Mouse (Mus musculus) mature B cell (primary cell): ENCODE results near the gene Ppdpf.
"Not testable (repeated sequence)": the region's sequence is repeated elsewhere in the genome, so short reads cannot be mapped to it uniquely, and the experiment has no call there.

Source experiments
- in situ Hi-C: fragments of 300-500 bp; cut with MboI; formaldehyde crosslinking; loops from 2 replicates; pipeline ENCODE4 v1.14.3; 2019

Gene Ppdpf

DNA sequence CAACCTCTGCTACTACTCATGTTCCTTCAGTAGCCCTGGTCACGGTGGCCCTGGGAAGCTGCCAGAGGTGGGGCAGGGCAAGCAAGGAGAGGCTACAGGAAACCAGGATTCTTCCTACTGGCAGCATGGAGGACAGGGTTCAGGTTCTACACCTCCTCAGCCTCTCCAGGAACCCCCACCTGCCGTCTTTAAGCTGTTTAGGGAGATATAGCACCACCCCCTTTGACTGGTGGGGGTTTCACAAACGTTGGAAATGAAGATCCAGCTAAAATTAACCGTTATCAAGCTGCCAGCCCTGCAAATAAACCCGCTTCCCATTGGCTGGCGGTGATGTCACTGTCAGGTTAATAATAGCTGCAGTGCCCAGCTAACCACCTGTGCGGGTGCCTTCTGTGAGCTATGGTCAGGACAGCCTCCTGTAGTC, 27.9 kb upstream of the Ppdpf start:
- in situ Hi-C loops = no loop called here

GRCm38 (mm10) chr2:181159771-181160170, 27.3 kb upstream of the Ppdpf start:
- in situ Hi-C loops = no loop called here

DNA sequence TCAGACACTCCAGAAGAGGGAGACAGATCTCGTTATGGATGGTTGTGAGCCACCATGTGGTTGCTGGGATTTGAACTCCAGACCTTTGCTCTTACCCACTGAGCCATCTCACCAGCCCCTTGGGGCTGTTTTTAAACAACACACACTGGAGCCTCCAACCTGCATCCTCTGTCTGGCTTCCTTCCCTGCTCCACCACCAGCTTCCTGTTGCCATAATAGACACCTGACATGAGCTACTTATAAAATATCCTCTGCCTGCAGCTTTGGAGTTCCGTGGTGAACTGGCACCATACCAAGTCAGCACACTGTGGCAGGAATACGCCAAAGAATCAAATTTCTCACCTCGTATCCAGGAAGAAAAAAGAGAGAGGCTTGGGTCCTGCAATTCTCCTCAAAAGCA, 26.2 kb upstream of the Ppdpf start:
- in situ Hi-C loops = no loop called here

DNA sequence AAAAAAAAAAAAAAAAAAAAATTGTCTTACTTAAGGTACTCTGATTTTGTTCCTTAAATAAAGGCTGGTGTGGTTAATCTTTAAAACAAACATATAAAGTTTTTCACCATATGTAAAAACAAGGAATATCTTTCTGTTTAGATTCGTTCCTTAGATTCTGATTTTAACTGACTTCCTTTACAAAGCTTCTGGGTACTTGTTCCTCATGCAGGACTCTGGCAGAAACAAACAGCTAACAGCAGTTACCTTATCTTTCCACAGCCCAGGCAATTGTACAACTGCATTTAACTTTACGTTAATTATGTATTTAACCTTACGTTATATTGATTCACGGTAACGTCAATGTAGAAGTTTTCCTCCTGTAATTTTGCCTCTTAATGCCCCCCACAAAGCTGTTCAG, 20.6 kb upstream of the Ppdpf start:
- in situ Hi-C loops = no loop called here

DNA sequence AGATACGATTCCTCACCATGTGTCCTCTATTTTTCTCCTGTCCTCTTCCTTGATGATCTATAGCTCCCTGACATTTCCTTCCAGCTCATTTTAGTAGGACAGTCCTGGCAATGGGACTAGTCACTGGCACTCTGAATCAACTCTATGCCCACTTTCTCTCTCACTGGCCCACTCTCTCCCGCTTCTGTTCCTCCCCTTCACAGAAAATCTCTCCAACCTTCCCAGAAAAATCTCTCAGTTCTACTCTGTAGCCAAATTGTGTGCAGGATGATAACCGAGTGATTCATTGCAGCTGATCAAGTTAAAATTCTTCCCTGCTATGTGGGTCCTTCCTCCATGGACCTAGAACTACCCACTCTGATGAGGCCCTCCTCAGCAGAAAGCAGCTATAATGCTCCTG, 12.4 kb upstream of the Ppdpf start:
- in situ Hi-C loops = no loop called here

- in situ Hi-C loops = no loop called here
Measured at GRCm38 (mm10) chr2:181178015-181178414, 9.0 kb upstream of the Ppdpf start.

DNA sequence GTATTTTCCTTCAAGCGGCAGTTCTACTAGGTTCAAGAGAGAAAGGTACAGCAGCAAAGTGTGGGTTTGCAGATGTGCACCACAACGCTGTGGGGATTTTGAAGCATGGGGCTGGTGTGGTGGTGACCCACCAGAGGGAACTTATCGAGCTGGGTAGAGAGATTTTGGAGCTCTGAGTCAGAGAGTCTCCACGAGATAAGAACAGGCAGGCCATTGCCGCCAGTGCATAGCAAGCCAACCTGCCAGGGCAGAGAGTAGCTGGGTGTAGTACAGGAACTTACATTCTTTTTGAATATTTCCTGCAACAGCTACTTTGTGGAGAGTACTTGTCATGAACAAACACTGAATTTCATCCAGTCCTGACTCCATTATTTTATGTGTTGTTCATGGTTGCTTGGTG, 8.6 kb upstream of the Ppdpf start:
- in situ Hi-C loops = no loop called here

GRCm38 (mm10) chr2:181180898-181181297, 6.1 kb upstream of the Ppdpf start:
- in situ Hi-C loops = loop anchor here (10.0 kb wide), 1 partner anchor 154 kb away; no protein-coding TSS in a partner anchor

GRCm38 (mm10) chr2:181186635-181187034, 412 bp upstream of the Ppdpf start:
- in situ Hi-C loops = loop anchor here (10.0 kb wide), 1 partner anchor 148 kb away; no protein-coding TSS in a partner anchor

DNA sequence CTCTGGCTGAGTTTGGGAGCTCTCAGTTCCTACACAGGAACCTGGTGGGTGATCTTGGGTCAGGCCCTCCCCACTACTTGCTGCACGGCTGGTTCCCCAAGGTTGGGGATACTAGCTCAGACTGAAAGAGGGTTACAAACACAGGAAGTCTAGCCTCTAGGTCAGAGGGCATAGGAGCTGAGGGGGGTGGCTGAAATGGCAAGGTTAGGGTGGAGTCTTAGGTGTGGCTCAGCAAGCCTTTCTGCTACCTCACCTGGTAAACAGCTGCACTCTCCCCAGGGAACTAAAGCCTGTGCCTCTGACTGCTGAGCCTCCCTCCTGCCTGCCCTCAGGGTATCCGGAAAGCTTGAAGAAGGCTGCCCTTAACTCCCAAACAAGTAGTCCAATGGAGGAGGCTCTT, 1.6 kb downstream of the Ppdpf start:
- in situ Hi-C loops = loop anchor here (10.0 kb wide), 1 partner anchor 146 kb away; no protein-coding TSS in a partner anchor

- in situ Hi-C loops = loop anchor here (10.0 kb wide), 1 partner anchor 145 kb away; no protein-coding TSS in a partner anchor
Measured at GRCm38 (mm10) chr2:181189321-181189720, 2.3 kb downstream of the Ppdpf start.

GRCm38 (mm10) chr2:181191385-181191784, 4.3 kb downstream of the Ppdpf start:
- in situ Hi-C loops = not testable (repeated sequence)

DNA sequence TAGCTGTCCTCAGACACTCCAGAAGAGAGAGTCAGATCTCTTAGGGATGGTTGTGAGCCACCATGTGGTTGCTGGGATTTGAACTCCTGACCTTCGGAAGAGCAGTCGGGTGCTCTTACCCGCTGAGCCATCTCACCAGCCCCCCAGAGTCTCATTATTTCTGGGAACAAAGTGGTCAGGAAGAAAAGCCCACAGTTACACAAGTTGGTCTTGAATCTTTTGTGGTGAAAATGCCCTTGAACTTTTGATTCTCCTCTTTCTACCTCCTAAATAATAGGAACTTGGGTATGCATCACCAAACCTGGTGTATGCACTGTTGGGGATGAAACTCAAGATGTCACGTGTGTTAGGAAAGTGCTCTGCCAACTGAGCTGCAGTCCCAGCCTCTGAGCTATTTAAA, 4.9 kb downstream of the Ppdpf start:
- in situ Hi-C loops = no loop called here

GRCm38 (mm10) chr2:181193044-181193443, 6.0 kb downstream of the Ppdpf start:
- in situ Hi-C loops = no loop called here

DNA sequence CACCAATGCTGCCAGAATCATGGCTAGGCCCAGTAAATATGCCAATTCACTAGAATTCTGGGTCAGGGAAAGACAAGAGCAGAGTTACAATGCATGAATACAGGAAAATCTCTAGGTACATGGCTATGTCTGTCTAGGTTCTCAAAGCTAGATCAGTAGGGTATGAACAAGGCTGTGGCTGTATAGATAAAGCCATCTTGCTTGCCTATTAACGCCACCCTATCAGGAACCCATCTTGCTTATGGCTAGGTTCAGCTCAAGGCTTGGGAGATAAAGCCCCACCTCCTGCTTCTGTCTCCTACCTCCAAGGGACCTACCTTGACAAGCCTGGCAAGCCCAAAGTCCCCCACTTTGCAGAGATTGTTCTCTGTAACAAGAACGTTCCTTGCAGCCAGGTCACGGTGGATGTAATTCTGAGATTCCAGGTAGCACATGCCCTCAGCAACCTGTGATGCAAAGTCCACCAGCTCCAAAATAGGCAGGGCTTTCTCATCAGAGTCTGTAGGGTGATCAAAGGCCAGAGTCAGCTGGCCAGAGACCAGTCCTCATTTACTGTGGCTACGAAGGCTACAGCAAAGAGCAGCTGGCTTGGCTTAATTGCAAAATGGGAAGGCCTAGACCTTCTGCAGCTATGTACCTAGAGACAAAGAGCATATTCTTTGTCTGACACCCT, 9.7 kb downstream of the Ppdpf start:
- in situ Hi-C loops = no loop called here

- in situ Hi-C loops = no loop called here
Measured at GRCm38 (mm10) chr2:181201606-181202005, 14.6 kb downstream of the Ppdpf start.

- in situ Hi-C loops = no loop called here
Measured at GRCm38 (mm10) chr2:181202422-181202821, 15.4 kb downstream of the Ppdpf start, which contains the start of gene Ptk6. Gene Ptk6 (minus strand): TSS chr2:181202789.

- in situ Hi-C loops = no loop called here
Measured at GRCm38 (mm10) chr2:181202886-181203285, 15.8 kb downstream of the Ppdpf start.

GRCm38 (mm10) chr2:181205678-181206077, 18.6 kb downstream of the Ppdpf start:
- in situ Hi-C loops = no loop called here

GRCm38 (mm10) chr2:181206118-181206517, 19.1 kb downstream of the Ppdpf start:
- in situ Hi-C loops = no loop called here

DNA sequence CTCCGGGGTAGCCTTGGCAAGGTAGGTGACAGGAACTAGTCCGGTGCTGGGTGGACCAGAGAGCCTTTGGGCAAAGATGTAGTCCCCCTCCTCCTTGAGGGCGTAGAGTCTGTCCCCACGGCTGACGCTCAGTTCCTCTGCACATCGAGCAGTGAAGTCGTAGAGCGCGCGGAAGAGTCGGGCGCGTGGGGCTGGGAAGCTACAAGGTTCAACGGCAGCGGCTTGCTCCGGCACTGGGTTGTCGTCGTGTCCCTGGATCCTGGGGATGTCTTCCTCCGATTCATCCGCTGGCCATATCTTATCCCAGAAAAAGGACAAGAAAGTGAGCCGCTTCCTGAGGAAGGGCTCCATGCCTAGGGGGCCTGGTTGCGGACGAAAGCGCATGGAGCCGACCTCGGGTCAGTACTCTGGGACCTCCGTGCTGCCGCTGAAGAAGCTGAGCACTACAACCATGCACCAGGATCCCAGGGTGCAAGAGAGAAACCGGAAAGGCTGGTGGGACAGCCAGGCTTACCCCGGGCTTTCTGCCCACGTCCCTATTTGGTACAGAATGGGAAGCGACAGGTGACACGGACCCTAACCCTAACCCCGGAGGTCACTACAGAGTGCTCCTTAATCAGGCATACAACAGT, 25.5 kb downstream of the Ppdpf start:
- in situ Hi-C loops = no loop called here

- in situ Hi-C loops = no loop called here
Measured at GRCm38 (mm10) chr2:181213021-181213445, 26.0 kb downstream of the Ppdpf start, which contains the start of gene Srms. Gene Srms (minus strand): TSS chr2:181213185.

GRCm38 (mm10) chr2:181216037-181216436, 29.0 kb downstream of the Ppdpf start:
- in situ Hi-C loops = no loop called here
